20 mouse cellular contexts compared by ENCODE assay signal in genomic region chr5:17728047-17728446, GRCm38 (mm10).
"Had no signal": no experiment of that assay in that cellular context is flagged by ENCODE, and none has a peak within 500 bp of the region (broad histone marks: within the 10 kb centered on the region; RNA-seq: fewer than 3 reads in every experiment).

No protein-coding gene starts in this region.

- H3K4me3 ChIP-seq: liver, embryonic 13.5 days; liver, embryonic 15.5 days; lung, embryonic 15.5 days; midbrain, embryonic 12.5 days; neural tube, embryonic 13.5 days had no signal

- H3K36me3 ChIP-seq: liver, embryonic 13.5 days; liver, embryonic 15.5 days; midbrain, embryonic 12.5 days; neural tube, embryonic 13.5 days had no signal

- ATAC-seq: liver, postnatal 0 days; lung, postnatal 0 days had no signal

- DNase-seq: liver, embryonic 13.5 days; liver, postnatal 0 days; lung, adult 2 months; lung, postnatal 14 days; lung, postnatal 4 days; midbrain, embryonic 14.5 days; retina, postnatal 1 day; right cerebral cortex, adult 18-20 months; right cerebral cortex, postnatal 25 days; right cerebral cortex, postnatal 4 days; spleen, adult 18-20 months; thymus, adult 2 months; thymus, postnatal 25 days; thymus, postnatal 4 days had no signal

- H3K27me3 ChIP-seq: liver, embryonic 13.5 days; liver, embryonic 15.5 days; lung, embryonic 15.5 days; midbrain, embryonic 12.5 days; neural tube, embryonic 13.5 days had no signal

- H3K4me1 ChIP-seq: liver, embryonic 13.5 days; liver, embryonic 15.5 days; lung, embryonic 15.5 days; midbrain, embryonic 12.5 days had no signal

- H3K4me2 ChIP-seq: liver, embryonic 11.5 days; liver, embryonic 13.5 days; liver, embryonic 15.5 days; lung, embryonic 15.5 days; midbrain, embryonic 12.5 days; neural tube, embryonic 13.5 days had no signal

- H3K9ac ChIP-seq: liver, embryonic 13.5 days; liver, embryonic 15.5 days; liver, postnatal 0 days; lung, embryonic 15.5 days; midbrain, embryonic 12.5 days; neural tube, embryonic 13.5 days had no signal

- H3K9me3 ChIP-seq: liver, embryonic 13.5 days; liver, embryonic 15.5 days; lung, embryonic 15.5 days; midbrain, embryonic 12.5 days; neural tube, embryonic 13.5 days had no signal

- H3K27ac ChIP-seq: liver, embryonic 13.5 days; liver, embryonic 15.5 days; lung, embryonic 15.5 days; midbrain, embryonic 12.5 days; neural tube, embryonic 13.5 days had no signal
